Mouse (Mus musculus): ENCODE results near the gene Prkce.

GRCm38 (mm10) chr17:86466412-86466811, 298.8 kb downstream of the Prkce start:
- TF ChIP-seq CTCF (IDR thresholded peaks at IDR 0.05; ENCODE audit: low read depth) (no peak), EP300 (IDR thresholded peaks at IDR 0.05; ENCODE audit: low read depth) (no peak)
